Mouse (Mus musculus): ENCODE measurements around the gene Gm9970. TPM values are rescaled to one million over a fixed set of nuclear protein-coding genes. Genes with fewer than 3 reads are reported as not detected.

Gene Gm9970
- total and polyA plus RNA-seq, 3 experiments, result 0.24 TPM; not detected in 2

DNA sequence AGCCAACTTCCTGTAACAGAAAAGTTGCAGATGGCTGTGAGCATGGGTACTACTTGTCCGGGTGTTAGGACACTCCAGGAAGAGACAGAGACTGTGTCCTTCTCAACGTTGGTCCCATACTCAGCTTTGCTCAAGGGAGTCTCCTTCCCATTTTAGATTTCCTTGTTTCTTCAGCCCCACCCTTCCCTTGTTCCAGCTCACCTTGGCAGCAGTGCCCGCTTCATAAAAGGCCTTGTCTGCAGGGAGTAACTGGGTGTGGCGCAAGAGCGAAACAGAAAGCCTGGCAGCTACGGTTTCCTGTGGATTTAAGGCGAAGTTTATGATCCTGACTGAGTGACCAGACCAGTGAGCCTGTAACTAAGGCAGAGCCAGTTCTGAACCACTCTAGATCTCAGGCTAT is 13.4 kb upstream of the Gm9970 start:
- DNase-seq (ENCODE audit: low read depth, low spot score), result no peak
- Histone ChIP-seq H3K9ac (ENCODE audit: control insufficient read depth, low read depth, low read length, poor library complexity, severe bottlenecking) (no peak overlapping the region), H3K36me3 (ENCODE audit: control insufficient read depth in 1 of 2, insufficient read depth in 2 of 2, low read length in 2 of 2) (no peaks in the 10 kb centered on the region; a peak in 1 of 4 replicates), H3K4me3 (ENCODE audit: control insufficient read depth in 1 of 2, insufficient read depth in 1 of 2, low read depth in 2 of 2, low read length in 2 of 2) (no peak overlapping the region), H3K27me3 (ENCODE audit: control insufficient read depth in 1 of 2, insufficient read depth in 2 of 2, low read length in 2 of 2) (no peaks in the 10 kb centered on the region), H3K79me2 (ENCODE audit: control insufficient read depth, insufficient read depth, low read length, poor library complexity) (no peaks in the 10 kb centered on the region), H3K27ac (ENCODE audit: control insufficient read depth, low read depth, low read length) (no peak overlapping the region), H3K9me3 (replicated peaks; ENCODE audit: insufficient read depth, low read length) (no peaks in the 10 kb centered on the region), H3K4me1 (ENCODE audit: control insufficient read depth in 1 of 2, insufficient read depth in 2 of 2, low read length in 2 of 2) (no peaks in the 10 kb centered on the region)
- TF ChIP-seq CHD2 (IDR thresholded peaks at IDR 0.05; ENCODE audit: low read length), result no peak
- no peak for TF ChIP-seq POLR2AphosphoS2 (IDR thresholded peaks at IDR 0.05; ENCODE audit: low read length)
- TF ChIP-seq ELF1 (IDR thresholded peaks at IDR 0.05; ENCODE audit: low read depth, low read length), result no peak

DNA sequence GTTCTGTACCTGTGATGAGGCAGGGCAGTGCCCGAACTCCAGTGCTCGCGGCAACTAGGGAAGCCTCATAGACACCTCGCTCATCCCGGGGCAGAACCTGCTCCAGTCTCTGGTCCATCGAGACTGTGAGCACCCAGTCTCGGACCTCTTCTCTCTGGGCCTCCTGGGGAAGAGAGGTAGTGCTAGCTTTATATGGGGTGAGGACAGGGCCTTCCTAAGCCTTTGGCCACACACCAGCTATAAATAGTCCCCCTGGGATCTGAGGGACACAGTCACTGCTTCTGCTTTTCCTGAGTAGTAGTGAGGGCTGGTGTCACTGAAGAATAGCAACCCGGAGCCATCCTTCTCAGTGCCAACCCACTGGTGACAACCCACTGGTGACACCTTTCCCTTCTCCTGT is 12.8 kb upstream of the Gm9970 start:
- Histone ChIP-seq H3K79me2 (ENCODE audit: control insufficient read depth, insufficient read depth, low read length, poor library complexity) (no peaks in the 10 kb centered on the region), H3K9me3 (replicated peaks; ENCODE audit: insufficient read depth, low read length) (no peaks in the 10 kb centered on the region), H3K27me3 (ENCODE audit: control insufficient read depth in 1 of 2, insufficient read depth in 2 of 2, low read length in 2 of 2) (no peaks in the 10 kb centered on the region), H3K9ac (ENCODE audit: control insufficient read depth, low read depth, low read length, poor library complexity, severe bottlenecking) (no peak overlapping the region), H3K4me3 (ENCODE audit: control insufficient read depth in 1 of 2, insufficient read depth in 1 of 2, low read depth in 2 of 2, low read length in 2 of 2) (no peak overlapping the region), H3K36me3 (ENCODE audit: control insufficient read depth in 1 of 2, insufficient read depth in 2 of 2, low read length in 2 of 2) (peaks cover 0 to 6% of the 10 kb centered on the region in 2 experiments; a peak in 2 of 4 replicates), H3K4me1 (ENCODE audit: control insufficient read depth in 1 of 2, insufficient read depth in 2 of 2, low read length in 2 of 2) (no peaks in the 10 kb centered on the region), H3K27ac (ENCODE audit: control insufficient read depth, low read depth, low read length) (no peak overlapping the region)
- no peak for TF ChIP-seq ZNF384 (IDR thresholded peaks at IDR 0.05; ENCODE audit: low read depth, low read length)
- TF ChIP-seq ZMIZ1 (IDR thresholded peaks at IDR 0.05; ENCODE audit: low read depth, low read length), result no peak
- no peak for TF ChIP-seq GABPA (IDR thresholded peaks at IDR 0.05; ENCODE audit: low read depth, low read length)
- TF ChIP-seq POLR2A (IDR thresholded peaks at IDR 0.05; ENCODE audit: control insufficient read depth in 1 of 2, insufficient read depth in 1 of 2, low read depth in 1 of 2, low read length in 2 of 2, poor library complexity in 1 of 2), result no peak
- TF ChIP-seq MXI1 (IDR thresholded peaks at IDR 0.05; ENCODE audit: low read depth, low read length), result no peak
- TF ChIP-seq RCOR1 (IDR thresholded peaks at IDR 0.05; ENCODE audit: low read depth, low read length), result no peak
- TF ChIP-seq MAX (IDR thresholded peaks at IDR 0.05; ENCODE audit: low read length), result no peak
- TF ChIP-seq TAL1 (IDR thresholded peaks at IDR 0.05; ENCODE audit: low read length), result no peak
- TF ChIP-seq TCF12 (IDR thresholded peaks at IDR 0.05; ENCODE audit: low read depth, low read length), result no peak
- TF ChIP-seq EP300 (IDR thresholded peaks at IDR 0.05; ENCODE audit: low read depth in 1 of 2, low read length in 2 of 2), result no peak
- no peak for TF ChIP-seq USF2 (IDR thresholded peaks at IDR 0.05; ENCODE audit: borderline replicate concordance in 1 of 2, insufficient read depth in 1 of 2, low read depth in 1 of 2, low read length in 2 of 2)
- no peak for TF ChIP-seq MEF2A (IDR thresholded peaks at IDR 0.05; ENCODE audit: extremely low read depth, insufficient replicate concordance, low read depth, low read length, poor library complexity, severe bottlenecking)
- TF ChIP-seq POLR2AphosphoS2 (IDR thresholded peaks at IDR 0.05; ENCODE audit: low read length), result no peak
- TF ChIP-seq SIN3A (IDR thresholded peaks at IDR 0.05; ENCODE audit: low read length), result no peak
- TF ChIP-seq NELFE (IDR thresholded peaks at IDR 0.05; ENCODE audit: low read depth, low read length), result no peak
- TF ChIP-seq JUND (IDR thresholded peaks at IDR 0.05; ENCODE audit: low read depth, low read length), result no peak
- TF ChIP-seq KAT2A (conservative IDR thresholded peaks at IDR 0.05; ENCODE audit: low read depth, low read length), result no peak
- TF ChIP-seq MYB (IDR thresholded peaks at IDR 0.05; ENCODE audit: low read depth, low read length), result no peak
- TF ChIP-seq E2F4 (IDR thresholded peaks at IDR 0.05; ENCODE audit: borderline replicate concordance, low read depth, low read length), result no peak
- TF ChIP-seq CTCF (IDR thresholded peaks at IDR 0.05 in 2 of 3, conservative IDR thresholded peaks at IDR 0.05 in 1 of 3; ENCODE audit: control insufficient read depth in 1 of 3, insufficient read depth in 1 of 3, low read depth in 2 of 3, low read length in 3 of 3, poor library complexity in 1 of 3, severe bottlenecking in 1 of 3), result no peak
- DNase-seq (ENCODE audit: low read depth, low spot score), result no peak
